Mouse (Mus musculus) layer of hippocampus, postnatal 10 days (tissue): ENCODE measurements at regions not wholly inside any gene's neighbourhood (a gene's known extent, or its start where the extent isn't known, plus 50 kb on each side); places are given as distances from the start of the nearest gene placed in this dataset.

Experiments used
- DNase-seq, 2 experiments: peaks; one replicate each; pipeline ENCODE4 v3.0.0; 2021; ENCODE audit warnings: low spot score in 2 of 2

DNA sequence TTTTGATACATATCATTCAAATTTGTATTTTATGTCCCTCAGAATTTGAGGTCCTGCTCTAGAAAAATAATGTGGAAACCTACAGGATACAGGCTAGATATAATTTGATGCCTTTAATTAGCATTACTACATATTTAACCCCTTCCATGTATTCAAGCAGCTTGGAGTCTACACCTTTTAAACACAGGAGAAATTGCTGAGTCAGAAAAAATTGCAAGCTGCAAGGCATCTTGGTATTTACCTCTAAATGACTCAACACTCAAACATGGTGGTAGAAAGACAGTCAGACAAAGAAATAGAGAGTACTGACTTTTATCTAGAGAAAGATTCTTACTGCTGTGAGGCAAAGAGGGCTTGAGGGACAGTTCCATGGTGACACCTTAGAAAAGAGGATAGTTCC is 565.4 kb upstream of the Adgra3 start:
- no peak for DNase-seq
